Mouse (Mus musculus) gastrocnemius, postnatal 10 days (tissue): ENCODE data around the gene Nav3. TPM values are rescaled to one million over a fixed set of nuclear protein-coding genes. Genes with fewer than 3 reads are reported as not detected.

ENCODE experiments used
- DNase-seq: peaks from one replicate; pipeline ENCODE4 v3.0.0; 2021; ENCODE audit warnings: mixed read lengths
- total RNA-seq, 2 experiments: library from RNA; stranded (reverse); gene quantifications; 2 replicates each; pipeline ENCODE4 v1.2.3; 2021

Nav3 gene
- total RNA-seq, 2 experiments from 2014 or later = 9.8 to 13.7 TPM

DNA sequence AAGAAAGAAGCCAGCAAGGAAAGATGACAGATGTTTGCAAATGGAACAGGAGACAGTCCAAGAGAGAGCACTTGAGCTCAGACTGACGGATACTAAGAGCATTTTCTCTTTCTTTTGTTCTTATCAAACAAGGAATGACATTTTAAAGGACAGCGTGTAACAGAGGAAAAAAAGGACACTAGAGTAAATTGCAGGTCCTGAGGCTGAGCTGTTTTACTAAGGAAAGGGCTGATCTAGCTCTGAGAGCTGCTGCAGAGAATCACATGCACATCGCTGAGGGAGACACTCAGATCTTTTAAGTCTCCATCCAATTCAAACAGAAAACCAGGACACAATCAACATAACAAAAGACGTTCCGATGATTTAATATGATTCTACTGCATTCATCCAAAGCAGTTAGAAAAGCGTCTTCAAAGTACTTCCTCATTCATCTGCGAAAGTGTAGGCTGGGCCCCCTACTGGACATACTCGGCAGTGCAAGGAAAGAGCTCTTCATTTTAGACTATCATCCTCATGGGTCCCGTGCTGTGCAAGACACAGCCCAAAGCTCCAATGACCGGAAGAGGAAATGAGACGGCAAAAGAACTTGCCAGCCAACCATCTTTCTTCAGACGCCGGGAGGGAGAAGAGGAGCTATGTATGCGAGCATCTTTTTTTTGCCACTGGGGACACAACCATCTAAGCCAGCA is 791.2 kb downstream of the Nav3 start:
- DNase-seq = peak; percentile 71

DNA sequence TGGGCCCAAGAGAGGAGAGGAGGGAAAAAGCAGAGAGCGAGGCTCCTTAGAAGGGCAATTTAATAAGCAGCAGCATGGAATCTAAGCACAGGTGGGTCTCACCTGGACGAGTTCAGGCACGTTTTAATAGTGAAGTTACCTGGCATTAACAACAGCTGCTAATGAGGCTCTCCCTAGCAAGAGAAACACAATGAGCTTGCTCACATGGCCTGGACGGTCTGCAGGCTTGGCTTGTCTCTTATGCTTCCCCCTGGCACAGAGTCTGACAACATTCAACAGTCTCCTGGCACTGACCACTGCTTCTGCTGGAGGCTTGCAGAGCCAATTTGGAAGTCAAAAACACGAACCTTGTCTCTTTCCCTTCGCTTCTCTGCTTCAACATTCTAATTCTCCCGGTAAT is 804.5 kb downstream of the Nav3 start:
- DNase-seq = no peak

GRCm38 (mm10) chr10:109643598-109643997 is 812.4 kb downstream of the Nav3 start:
- no peak for DNase-seq

GRCm38 (mm10) chr10:109641806-109642205 is 814.2 kb downstream of the Nav3 start:
- DNase-seq = no peak

- no peak for DNase-seq
Observed at GRCm38 (mm10) chr10:109637702-109638101, 818.3 kb downstream of the Nav3 start.
